Mouse (Mus musculus): ENCODE results near the gene Pgam5.

Pgam5 gene

DNA sequence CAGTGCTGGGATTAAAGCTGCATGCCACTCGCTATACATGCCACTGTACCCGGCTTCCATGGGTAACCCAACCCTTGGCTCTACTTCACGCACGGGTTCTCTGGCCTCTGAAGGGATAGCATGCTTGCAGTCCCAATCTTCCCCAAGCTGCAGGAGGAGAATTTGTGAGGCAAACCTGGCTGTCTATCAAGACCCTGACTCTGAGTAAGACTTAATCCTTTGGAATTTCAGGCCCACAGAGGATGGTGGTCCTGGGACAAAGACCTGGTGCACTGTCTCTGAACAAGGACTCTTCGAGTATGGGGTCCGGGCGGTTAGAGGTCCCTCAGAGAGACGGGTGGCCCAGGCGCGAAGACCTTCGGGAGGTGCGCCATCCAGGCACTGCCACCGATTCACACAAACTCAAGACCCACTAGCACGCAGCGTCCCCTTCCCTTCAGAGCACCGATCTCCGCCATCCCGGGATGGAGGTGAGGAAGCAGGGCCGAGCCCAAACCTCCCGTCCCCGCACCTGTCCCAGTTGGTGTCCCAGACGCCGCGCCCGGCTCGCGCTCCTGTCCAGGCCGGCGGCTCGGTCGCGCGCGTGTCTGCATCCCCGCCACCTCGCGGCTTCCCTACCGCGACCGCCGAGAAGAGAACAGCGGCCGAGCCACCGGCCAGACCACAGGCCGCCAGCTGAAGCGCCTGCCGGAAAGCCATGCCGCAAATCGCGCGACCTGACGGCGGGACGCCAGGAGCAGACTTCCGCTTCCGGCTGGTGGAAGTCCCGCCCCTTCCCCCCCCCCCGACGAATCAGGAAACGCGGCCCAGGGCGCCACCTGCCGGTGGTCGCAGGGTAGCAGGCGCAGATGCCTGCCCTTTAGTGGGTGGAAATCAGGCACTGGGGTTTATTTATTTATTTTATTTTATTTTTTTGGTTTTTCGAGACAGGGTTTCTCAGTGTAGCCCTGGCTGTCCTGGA lies at the start of gene Pgam5:
Pgam5 (minus strand) TSS at position 773 of the 961 bp plus-strand sequence.
- DNase-seq = peak; percentile 94

DNA sequence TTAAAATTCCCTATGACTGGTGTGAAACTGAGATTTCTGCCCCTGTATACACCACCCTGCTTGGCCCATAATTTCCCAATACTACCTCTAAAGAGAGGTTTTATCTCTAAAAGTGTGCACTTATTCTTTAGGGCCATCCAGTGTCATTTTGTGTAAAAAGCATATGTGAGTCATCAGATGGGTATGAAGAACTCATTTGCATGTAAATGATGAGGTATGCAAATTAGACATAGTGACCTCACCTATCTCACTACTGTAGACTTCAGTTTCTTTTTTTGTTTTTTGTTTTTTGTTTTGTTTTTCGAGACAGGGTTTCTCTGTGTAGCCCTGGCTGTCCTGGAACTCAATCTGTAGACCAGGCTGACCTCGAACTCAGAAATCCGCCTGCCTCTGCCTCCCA lies 43.4 kb upstream of the Pgam5 start:
- no peak for DNase-seq

DNA sequence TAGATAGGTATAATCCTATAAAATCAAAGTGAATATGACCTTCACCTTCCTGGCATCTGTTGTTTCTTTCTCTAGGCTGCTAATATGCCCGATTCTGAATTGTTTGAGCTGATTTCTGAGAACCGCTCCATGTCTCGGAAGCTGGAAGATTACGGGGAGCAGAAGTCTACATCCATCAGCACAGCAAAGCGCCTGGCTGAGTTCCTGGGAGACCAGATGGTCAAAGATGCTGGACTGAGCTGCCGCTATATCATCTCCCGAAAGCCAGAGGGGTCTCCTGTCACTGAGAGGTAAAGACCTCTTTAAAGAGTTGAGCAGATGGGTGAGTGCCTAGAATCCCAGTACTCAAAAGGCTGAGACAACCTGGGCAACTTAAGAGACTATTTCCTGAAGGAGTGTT lies 39.1 kb upstream of the Pgam5 start:
- no peak for DNase-seq

DNA sequence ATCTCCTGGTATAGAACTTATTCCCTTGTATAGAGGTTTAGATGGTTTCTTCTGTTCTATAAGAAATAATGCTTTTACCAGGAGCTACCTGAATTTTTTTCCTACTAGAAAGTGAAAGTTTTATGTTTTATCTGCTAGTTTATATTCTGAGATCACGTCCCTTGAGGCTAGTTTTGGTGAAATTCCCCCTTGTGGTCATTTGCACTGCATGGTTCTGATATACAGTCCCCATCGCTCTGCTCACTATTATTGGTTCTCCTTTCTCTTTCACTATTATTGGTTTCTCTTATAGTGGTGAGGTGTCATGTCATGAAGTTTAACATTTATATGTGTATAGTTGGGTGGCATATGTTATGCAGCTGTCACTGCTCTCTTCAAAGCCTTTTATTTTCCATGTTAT lies 30.9 kb upstream of the Pgam5 start:
- no peak for DNase-seq

DNA sequence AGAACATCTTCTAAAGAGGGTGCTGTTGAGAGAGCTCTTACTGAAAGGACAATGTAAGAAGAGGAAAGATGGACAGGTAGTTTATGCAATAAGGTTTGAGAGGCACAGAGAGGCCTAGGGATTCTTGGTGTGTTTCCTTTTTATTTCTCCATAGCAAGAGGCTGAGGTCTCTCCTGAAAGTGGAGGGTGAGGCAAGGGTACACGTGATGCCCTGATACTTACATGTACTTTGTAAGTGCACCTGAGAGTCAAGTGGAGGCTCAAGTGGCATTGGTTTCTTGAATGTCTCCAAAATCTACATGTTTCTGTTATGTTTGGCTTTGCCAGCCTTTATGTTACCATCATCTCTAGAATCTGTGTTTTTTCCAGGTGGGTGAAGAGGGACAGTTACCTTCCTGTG lies 26.9 kb upstream of the Pgam5 start:
- no peak for DNase-seq

DNA sequence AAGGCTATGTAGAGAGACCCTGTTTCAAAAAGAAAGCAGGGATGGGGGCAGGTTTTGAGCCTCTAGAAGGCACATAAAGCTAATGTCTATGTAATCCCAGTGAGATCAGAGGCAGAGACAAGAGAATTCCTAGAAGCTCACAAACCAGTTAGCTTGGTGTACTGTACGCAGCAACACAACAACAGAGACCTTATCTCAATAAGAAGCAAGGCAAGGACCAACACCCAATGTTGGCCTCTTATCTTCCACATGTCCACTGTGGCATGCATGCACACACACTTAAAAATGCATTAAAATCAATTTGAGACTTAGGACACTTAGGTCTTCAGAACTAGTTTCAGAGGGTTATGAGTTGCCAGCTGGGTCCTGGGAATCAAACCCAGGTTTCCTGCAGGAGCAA lies 21.9 kb upstream of the Pgam5 start:
- no peak for DNase-seq

DNA sequence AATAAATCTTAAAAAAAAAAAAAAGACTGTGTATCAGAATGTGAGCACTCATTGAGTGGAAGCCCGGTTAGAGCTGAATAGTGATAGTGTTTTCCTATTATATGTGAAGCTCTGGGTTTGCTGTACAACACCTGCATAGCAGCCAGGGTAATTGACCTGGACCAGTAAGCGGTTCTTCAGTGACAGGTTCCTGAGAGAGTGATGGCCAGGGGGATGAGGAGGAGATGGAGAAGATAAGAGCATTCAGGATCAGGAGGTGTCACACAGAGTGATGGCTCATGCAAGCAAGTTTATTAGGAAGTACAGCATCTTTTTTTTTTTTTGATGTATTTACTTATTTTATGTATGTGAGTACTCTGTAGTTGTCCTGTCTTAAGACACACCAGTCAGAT lies 17.4 kb upstream of the Pgam5 start:
- DNase-seq = no peak

DNA sequence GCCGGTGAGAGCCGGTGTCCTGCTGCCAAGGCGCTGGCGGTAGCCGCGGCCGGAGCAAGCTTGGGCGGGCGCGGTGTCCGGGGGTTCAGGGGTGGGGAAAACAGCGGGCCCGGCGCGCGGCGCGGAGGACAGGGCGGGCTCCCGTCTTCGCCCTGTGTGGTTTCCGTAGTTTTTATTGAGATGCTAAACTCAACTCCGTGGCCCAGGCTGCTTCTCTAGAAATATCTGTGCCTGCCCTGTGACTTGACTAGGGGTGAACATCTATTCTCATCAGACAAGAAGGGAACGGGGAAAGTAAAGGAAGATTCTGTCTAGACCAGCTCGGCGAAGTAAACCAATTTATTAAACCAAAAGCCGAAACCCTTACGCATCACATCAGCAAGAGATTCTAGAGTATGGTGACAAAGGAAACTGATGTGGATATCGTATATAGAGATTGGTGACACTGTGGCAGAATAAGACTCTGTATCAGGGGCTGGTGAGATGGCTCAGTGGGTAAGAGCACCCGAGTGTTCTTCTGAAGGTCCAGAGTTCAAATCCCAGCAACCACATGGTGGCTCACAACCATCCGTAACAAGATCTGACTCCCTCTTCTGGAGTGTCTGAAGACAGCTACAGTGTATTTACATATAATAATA lies 16.9 kb upstream of the Pgam5 start:
- DNase-seq = no peak

DNA sequence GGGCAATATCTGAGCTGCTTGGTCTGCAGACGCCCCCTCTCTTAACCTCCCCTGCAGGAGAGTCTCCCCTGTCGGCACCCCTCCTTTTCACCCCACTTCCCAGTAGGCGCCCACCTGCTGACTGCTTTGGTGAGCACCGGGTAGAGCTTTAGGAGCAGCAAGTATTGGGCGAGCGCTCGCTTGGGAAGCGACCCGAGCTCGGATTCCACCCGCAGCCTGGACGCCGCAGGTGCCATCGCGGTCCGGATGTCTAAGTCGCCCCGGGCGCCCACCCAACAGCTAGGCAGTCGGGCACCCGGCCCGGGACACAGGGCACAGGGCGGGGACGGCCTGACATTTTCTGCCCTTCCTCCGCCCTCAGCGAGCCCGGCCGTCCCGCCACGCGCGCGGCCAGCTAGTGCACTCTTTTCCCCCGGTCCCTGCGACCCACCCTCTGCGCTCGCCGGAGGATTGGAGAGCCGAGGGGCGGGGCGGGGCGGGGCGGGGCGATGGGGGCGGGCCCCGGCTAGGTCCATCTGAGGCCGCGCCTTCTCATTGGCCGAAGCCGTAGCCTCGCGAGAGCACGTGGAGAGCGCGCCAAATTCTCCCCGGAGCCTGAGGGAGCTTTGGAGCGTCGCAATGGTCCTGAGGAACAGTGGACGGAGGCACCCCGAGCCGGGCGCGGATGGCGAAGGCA lies 16.2 kb upstream of the Pgam5 start, which contains the start of the genes Pxmp2 and Pole:
Pxmp2 (minus strand) TSS at position 417 of the 676 bp plus-strand sequence.
Pole (plus strand) TSS at position 537 of the 676 bp plus-strand sequence.
- DNase-seq = peak; percentile 95

DNA sequence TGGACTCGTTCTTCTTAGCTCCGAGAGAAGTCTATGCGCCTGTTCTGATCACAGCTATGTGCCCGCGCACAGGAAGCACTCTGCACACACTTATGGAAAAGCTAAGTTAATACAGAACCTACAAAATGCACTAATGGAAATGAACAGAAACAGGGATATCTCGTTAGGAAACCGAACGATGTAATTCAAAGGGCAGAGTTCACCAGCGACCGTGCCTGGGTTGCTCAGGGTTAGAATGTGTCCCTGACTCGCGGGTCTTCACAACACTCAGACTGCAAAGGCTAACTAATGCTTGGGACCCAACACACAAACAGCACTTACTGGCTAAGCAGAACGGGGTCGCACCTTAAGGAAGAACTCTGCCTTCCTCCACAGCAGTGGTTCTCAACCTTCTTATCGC lies 15.4 kb upstream of the Pgam5 start:
- peak; percentile 33 for DNase-seq

DNA sequence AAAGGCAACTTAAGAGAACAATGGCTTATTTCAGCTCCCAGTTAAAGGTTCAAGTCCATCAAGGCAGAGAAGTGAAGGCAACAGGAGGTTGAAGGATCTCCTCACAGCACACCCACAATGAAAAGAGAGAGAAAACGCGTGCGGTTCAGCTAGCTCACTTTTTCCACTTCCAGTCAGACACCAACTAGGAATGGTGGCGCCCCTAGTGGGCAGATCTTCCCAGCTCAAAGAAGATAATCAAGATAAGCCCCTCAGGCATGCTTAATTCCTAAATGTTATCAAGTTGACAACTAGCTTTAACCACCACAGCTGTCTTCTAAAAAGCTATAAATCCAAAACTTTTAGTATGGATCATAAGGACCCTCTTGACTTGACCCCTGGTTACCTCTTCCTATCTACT lies 14.8 kb upstream of the Pgam5 start:
- peak; percentile 66 for DNase-seq

DNA sequence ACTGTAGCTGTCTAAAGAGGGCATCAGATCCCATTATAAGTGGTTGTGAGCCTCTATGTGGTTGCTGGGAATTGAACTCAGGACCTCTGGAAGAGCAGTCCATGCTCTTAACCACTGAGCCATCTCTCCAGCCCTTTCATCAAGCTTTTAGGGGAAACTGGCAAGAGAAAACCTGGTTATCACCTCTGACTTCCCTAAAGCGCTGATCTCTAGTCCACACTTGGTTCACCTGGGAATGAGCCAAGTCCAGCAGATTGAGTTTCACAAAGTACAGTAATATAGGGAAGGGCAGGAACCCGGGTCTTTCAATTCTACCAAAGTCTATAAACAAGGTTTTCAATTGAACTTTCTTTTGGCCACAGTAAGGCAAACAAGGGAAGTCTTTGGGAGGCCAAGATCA lies 12.3 kb upstream of the Pgam5 start:
- DNase-seq = no peak

DNA sequence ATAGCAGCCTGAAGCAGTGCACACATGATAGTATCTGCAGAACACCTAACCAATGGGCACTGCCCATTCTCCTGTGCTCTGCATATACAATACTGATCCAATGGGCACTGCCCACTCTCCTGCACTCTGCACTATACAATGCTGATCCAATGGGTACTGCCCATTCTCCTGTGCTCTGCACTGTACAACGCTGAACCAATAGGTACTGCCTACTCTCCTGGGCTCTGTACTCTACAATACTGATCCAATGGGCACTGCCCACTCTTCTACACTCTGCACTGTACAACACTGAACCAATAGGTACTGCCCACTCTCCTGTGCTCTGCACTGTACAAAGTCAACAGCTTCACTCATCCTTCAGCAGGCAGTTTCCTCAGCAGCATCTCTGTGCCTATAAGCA lies 7.2 kb upstream of the Pgam5 start:
- no peak for DNase-seq

DNA sequence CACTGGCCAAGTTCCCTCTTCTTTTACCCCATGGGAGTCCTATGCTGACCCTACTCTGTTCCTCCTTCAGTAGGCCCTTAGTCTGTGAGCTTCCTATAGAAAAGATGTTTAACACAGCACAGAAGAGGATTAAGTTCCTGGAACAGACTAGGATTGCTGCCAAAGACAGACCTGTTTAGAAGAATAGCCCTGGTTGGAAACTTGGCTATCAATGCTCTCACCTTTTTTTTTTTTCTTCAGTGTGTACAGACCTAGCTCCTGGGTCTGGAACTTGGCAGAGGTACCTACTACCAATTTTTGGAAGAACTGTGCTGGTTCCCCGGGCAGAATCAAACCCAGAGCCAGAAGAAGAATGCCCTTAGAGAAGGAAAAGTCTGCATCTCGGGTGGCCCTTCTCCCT lies 6.7 kb upstream of the Pgam5 start:
- DNase-seq = no peak

DNA sequence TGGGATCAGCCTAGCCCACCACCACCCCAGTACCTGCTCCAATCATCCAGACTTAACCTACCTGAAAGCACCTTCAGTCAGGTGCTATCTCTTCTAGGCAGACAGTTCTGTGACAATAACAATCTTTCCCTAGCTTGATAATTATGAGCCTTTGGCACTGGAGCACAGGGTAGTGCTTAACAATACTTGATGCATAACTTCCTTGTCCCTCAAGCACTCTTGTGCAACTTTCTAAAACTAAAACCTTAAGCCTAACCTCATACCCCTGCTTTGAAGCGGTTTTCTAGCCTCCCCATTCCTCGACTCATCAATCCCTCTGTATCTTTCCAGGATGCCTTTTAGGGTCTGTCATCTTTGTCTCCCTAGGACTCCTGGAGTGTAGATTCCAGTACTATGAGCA lies 5.1 kb upstream of the Pgam5 start:
- DNase-seq = no peak

DNA sequence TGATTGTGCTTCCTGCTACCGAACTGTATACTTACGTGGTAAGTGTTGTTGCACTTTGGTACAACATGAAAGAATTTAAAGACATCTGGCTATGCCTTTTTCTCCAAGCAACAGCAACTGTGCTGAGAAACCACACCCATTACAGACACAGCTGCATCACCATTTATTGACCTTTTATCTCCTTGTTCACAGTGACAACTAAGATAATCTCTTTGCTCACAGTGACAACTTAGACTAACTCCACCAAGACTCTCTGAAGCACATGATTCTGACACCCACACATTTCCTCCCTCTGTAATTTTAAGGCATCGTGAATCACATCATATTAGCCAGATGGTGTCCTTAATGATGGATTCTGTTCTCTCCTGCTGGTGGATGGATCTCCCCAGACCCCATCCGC lies 4.4 kb upstream of the Pgam5 start:
- no peak for DNase-seq

DNA sequence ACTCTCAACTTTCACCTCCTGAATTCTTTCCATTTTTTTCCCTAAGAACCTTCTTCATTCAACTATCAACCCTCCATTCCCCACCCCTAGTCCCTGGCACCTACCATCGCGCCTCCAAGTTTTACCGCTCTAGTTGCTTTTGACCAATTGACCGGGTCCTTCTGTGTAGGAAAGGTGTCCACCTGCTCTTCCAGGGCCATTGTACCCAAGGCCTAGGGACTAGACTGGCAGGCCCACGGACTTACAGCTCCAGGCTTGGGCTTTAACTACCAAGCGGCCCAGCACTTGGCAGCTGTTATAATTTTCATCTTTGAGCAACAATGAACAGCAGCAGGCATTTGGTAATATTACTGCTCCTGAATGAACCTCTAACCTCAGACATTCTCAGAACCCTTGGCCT lies 529 bp upstream of the Pgam5 start:
- DNase-seq = no peak

DNA sequence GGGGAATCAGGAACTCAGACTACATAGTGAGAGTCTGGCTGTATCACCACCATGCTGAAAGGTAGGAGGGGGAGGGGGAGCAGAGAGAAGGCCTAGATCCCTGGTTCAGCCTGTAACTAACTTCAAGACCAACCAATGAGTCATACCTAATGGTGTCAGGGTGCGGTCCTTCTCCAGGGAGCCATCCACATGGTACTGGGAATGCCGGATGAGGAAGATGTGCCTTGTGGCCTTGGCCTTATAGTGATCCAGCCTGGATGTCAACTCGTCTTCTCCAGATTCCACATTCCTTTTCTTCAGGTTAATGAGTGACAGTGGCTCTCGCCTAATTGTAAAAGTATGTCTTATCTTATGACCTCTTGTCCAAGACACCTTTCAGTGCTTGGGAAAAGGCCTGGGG lies 2.8 kb downstream of the Pgam5 start:
- no peak for DNase-seq

DNA sequence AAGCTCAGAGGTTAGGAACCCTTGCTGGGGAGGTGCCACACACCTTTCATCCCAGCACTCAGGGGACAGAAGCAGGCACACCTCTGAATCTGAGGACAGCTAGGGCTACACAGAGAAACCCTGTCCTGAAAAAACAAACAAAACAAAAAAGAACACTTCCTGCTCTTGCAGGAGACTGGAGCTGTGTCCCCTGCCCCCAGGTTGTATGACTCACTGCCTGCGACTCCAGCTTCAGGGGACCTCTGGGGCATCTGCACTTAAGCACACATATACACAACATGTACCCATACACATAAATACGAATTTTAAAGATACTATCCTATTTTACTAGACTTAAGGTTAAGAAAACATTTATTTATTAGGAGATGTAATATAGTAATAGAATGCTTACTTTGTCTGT lies 25.6 kb downstream of the Pgam5 start:
- no peak for DNase-seq

DNA sequence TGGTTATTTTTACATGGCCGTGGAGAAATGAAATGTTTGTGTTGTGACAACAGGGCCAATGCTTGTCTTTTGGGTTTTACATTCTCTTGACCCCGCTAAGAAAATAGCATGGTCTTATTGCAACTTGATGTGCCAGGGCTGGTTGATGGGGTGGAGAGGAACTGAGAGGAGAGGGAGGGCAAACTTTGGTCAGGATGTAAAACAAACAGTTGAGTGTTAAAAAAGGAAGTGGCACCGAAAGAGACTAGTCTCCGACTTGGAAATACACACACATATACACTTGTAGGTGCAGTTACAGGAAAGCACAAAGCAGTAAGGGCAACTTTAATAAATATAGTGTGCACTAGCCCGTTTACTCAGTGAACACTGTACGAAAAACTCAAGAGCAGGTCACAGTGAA lies 37.4 kb downstream of the Pgam5 start:
- no peak for DNase-seq

DNA sequence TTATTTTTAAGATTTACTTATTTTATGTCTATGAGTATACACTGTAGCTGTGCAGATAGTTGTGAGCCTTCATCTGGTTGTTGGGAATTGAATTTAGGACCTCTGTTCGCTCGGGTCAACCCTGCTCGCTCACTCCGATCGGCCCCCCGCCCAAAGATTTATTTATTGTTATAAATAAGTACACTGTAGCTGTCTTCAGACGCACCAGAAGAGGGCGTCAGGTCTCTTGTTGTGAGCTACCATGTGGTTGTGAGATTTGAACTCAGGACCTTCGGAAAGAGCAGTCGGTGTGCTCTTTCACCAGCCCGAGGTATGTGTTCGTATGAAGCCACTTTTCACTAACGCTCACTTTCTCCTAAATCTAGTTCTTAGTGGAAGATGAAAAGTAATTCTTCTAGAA lies 38.1 kb downstream of the Pgam5 start:
- peak; percentile 9 for DNase-seq

DNA sequence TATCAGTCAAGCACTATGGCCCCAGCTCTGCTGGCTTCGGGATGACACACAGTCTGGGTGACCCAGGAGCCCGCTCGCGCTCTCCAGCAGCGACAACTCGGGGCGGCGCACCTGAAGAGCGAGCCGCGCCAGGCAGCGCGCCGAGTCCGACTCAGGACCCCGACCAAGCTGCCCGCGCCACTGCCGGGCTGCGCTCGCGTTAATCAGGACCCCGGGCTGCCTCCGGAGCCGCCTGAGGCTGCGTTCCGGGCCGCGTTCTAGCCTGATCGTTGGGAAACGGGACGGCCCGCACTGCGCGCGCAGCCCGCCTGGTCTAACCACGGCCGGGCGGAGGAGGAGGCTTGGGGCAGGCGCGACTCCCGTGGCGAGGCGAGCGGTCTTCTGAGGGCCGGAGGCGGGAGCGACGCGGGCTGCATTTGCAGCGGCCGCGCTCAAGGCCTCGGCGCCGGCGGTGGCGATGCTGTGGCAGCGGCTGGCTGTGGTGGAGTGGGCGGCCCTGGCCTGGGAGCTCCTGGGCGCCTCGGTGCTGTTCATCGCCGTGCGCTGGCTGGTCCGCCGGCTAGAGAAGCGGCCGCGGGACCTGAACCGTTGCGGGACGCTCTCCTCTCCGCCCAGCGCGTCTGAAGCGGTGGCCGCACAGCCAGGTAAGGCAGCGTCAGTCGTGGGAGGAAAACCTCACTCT lies 38.8 kb downstream of the Pgam5 start, which contains the start of gene Ankle2:
Ankle2 (plus strand) TSS at position 225 of the 682 bp plus-strand sequence.
- DNase-seq = peak; percentile 95

DNA sequence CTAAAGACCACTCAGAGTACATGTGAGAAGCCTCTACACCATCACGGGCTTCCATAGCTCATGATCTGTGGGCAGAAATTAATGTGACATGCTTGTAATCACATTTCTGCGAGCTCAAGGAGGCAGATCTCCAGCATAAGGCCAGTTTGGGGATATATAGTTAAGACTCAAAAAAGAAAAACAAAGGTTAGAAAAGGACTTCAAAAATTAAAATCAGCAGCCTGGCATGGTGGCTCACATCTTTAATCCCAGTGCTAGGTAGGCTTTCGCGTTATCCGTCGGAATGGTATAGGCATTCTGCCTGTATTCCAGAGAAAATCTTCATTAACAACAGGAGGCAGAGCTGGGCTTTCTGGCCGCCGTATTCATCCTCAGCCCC lies 39.3 kb downstream of the Pgam5 start:
- peak; percentile 9 for DNase-seq

Measured in kidney, postnatal 14 days (tissue).